Mouse (Mus musculus): ENCODE results near the gene Snrpb2.

DNA sequence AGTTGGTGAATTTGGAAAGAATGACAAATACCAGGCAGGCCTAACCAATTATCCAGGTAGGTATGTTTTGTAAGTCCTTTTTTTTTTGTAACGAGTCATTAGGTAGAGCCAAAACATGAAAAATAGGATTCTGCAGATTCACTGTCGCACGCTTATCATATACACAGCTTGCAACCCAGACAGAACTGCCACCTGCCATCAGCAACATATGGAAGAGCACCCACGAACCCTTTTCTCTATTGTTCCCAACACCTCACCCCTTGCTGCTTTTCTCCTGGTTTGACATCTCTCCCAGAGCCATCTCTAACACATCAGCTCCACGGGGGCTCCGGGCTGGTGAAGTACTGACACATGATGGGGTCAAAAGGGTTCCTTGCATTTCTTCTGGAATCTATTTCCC lies 31.9 kb downstream of the Snrpb2 start:
- TF ChIP-seq POLR2A (IDR thresholded peaks at IDR 0.05; ENCODE audit: insufficient read length, low read depth) (no peak), SRF (IDR thresholded peaks at IDR 0.05; ENCODE audit: control insufficient read depth, insufficient read length, low read depth) (no peak), TCF12 (IDR thresholded peaks at IDR 0.05; ENCODE audit: insufficient read depth, poor library complexity, severe bottlenecking) (no peak), E2F4 (IDR thresholded peaks at IDR 0.05; ENCODE audit: insufficient read depth) (no peak), MYOD1 (IDR thresholded peaks at IDR 0.05; ENCODE audit: control insufficient read depth in 1 of 3, insufficient read length in 2 of 3, low read depth in 2 of 3) (no peak), USF1 (IDR thresholded peaks at IDR 0.05; ENCODE audit: low read depth) (no peak)
